In the genomic region with DNA sequence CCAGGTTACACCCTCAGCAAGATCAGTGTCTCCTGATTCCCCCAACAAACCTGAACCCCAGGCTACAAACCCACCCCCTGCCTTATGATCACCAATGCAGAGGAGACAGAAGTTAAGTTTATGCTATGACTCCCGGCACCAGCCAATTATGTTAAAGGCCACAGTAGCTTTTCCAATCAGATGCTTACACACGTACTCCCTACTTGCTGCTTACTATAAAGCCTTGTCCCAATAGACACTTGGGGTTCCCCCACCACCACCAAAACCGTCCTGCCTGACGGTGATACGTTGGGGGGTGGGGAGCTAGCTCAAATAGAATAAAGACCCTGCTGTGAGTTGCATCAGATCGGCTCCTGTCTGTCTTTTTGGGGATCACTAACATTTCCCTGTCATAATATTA, we compare ENCODE assay signal across 30 mouse cellular contexts.
"Had no signal": no experiment of that assay in that cellular context is flagged by ENCODE, and none has a peak within 500 bp of the region (broad histone marks: within the 10 kb centered on the region; RNA-seq: fewer than 3 reads in every experiment).

No protein-coding gene starts in this region.

- H3K4me2 ChIP-seq: heart, embryonic 11.5 days; heart, embryonic 12.5 days; heart, embryonic 13.5 days; heart, embryonic 15.5 days; hindbrain, embryonic 12.5 days; hindbrain, embryonic 13.5 days; hindbrain, embryonic 14.5 days; hindbrain, embryonic 15.5 days; intestine, embryonic 15.5 days; kidney, embryonic 15.5 days had no signal

- H3K9me3 ChIP-seq: heart, embryonic 10.5 days; heart, embryonic 12.5 days; heart, embryonic 13.5 days; heart, embryonic 15.5 days; hindbrain, embryonic 10.5 days; hindbrain, embryonic 12.5 days; hindbrain, embryonic 13.5 days; hindbrain, embryonic 15.5 days; intestine, embryonic 15.5 days; kidney, embryonic 15.5 days had no signal

- H3K4me3 ChIP-seq: heart, embryonic 10.5 days; heart, embryonic 12.5 days; heart, embryonic 13.5 days; heart, embryonic 15.5 days; hindbrain, embryonic 10.5 days; hindbrain, embryonic 12.5 days; hindbrain, embryonic 13.5 days; hindbrain, embryonic 15.5 days; intestine, embryonic 15.5 days; kidney, embryonic 15.5 days; layer of hippocampus, adult 2 months; left cerebral cortex, adult 2 months had no signal

- H3K9ac ChIP-seq: heart, embryonic 12.5 days; heart, embryonic 13.5 days; heart, embryonic 15.5 days; hindbrain, embryonic 12.5 days; hindbrain, embryonic 13.5 days; hindbrain, embryonic 14.5 days; hindbrain, embryonic 15.5 days; intestine, embryonic 15.5 days; kidney, embryonic 15.5 days had no signal

- H3K4me1 ChIP-seq: heart, embryonic 10.5 days; heart, embryonic 12.5 days; heart, embryonic 13.5 days; heart, embryonic 15.5 days; hindbrain, embryonic 10.5 days; hindbrain, embryonic 12.5 days; hindbrain, embryonic 13.5 days; hindbrain, embryonic 15.5 days; intestine, embryonic 15.5 days had no signal

- H3K27ac ChIP-seq: heart, embryonic 10.5 days; heart, embryonic 13.5 days; heart, embryonic 15.5 days; hindbrain, embryonic 10.5 days; hindbrain, embryonic 12.5 days; hindbrain, embryonic 13.5 days; hindbrain, embryonic 14.5 days; hindbrain, embryonic 15.5 days; hindbrain, postnatal 0 days; intestine, embryonic 15.5 days; kidney, embryonic 15.5 days; kidney, postnatal 0 days; layer of hippocampus, adult 2 months; left cerebral cortex, adult 2 months had no signal

- H3K36me3 ChIP-seq: heart, embryonic 10.5 days; heart, embryonic 12.5 days; heart, embryonic 13.5 days; heart, embryonic 15.5 days; hindbrain, embryonic 10.5 days; hindbrain, embryonic 12.5 days; hindbrain, embryonic 13.5 days; hindbrain, embryonic 15.5 days; intestine, embryonic 15.5 days; kidney, embryonic 15.5 days had no signal

- H3K27me3 ChIP-seq: heart, embryonic 12.5 days; heart, embryonic 13.5 days; heart, embryonic 15.5 days; hindbrain, embryonic 12.5 days; hindbrain, embryonic 13.5 days; hindbrain, embryonic 15.5 days; intestine, embryonic 15.5 days; kidney, embryonic 15.5 days had no signal

- DNase-seq: heart, postnatal 10 days; heart, postnatal 14 days; heart, postnatal 36 days; heart, postnatal 4 days; kidney, adult 18-20 months; kidney, adult 2 months; kidney, adult 9 months; kidney, postnatal 10 days; kidney, postnatal 14 days; kidney, postnatal 25 days; kidney, postnatal 36 days; kidney, postnatal 4 days; layer of hippocampus, adult 9-11 months; layer of hippocampus, postnatal 36 days had no signal
